Mouse (Mus musculus): ENCODE results near the gene Tex101. TPM values are rescaled to one million over a fixed set of nuclear protein-coding genes. Genes with fewer than 3 reads are reported as not detected.

Gene Tex101
- total and polyA plus RNA-seq, 2 experiments = not detected

DNA sequence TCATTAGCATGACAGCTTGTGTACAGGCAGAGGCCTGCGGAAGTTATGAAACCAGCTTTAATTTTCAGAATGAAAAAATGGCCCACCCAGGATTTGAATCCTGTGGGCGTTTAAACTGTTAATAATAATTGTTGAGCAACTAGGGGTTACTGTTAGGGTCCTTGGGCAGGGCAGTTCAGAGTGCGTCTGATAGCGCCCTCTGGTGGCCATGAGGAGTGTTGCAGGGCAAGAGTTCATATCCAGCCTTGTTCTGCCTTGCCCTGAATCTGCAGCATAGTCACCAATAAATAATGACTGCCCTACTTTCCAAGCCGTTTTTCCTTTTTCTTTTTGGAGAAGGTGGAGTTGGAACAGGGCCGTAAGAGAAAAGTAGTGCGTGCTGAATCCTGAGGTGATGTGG is 22.8 kb downstream of the Tex101 start:
- Histone ChIP-seq H3K4me3 (ENCODE audit: insufficient read depth, low read depth, low read length) (no peak overlapping the region), H3K79me2 (ENCODE audit: control insufficient read depth, insufficient read depth, low read length) (no peaks in the 10 kb centered on the region), H3K9ac (ENCODE audit: low read depth, low read length) (no peak overlapping the region), H3K36me3 (ENCODE audit: control insufficient read depth, insufficient read depth, low read length) (no peaks in the 10 kb centered on the region), H3K27me3 (ENCODE audit: control insufficient read depth, insufficient read depth, low read length) (no peaks in the 10 kb centered on the region), H3K4me1 (ENCODE audit: control insufficient read depth, insufficient read depth, low read length) (peaks cover 1% of the 10 kb centered on the region; the same call in 1 of the 2 replicates), H3K27ac (replicated peaks; ENCODE audit: insufficient read depth, low read depth, low read length) (peak overlapping the region; percentile 62; the same call in 1 of the 2 replicates)
- TF ChIP-seq POLR2A (IDR thresholded peaks at IDR 0.05; ENCODE audit: extremely low read depth, insufficient read depth, low read length) (no peak), CTCF (IDR thresholded peaks at IDR 0.05; ENCODE audit: low read depth, low read length) (peak; percentile 97)
- 11% methylated on average over 7 of the region's 7 CpGs for WGBS
- peak; percentile 79 for DNase-seq (ENCODE audit: extremely low read depth, low read depth, low spot score)

DNA sequence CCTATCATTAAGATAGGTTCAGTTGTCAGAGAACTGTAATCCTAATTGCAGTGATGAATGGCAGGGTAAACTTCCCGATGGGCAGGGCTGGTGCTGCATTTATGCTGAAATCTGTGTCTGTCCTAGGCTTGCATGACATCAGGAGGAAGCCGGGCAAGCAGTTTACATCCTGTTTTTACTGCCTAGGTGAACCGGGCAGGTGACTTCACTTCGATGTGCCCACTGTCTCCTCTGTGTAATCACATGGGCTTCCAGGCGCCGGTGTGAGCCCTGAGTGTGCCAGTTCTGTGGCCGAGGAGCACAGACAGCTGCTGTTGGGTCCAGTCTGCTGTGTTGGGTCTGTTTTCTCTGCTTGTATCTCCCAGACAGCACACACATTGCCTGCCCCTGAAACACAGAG is 30.0 kb downstream of the Tex101 start:
- H3K27ac ChIP-seq (replicated peaks; ENCODE audit: insufficient read depth, low read depth, low read length) = no peak overlapping the region
- H3K4me1 ChIP-seq (ENCODE audit: control insufficient read depth, insufficient read depth, low read length) = no peaks in the 10 kb centered on the region
- H3K9ac ChIP-seq (ENCODE audit: low read depth, low read length) = no peak overlapping the region
- no peaks in the 10 kb centered on the region for H3K27me3 ChIP-seq (ENCODE audit: control insufficient read depth, insufficient read depth, low read length)
- no peaks in the 10 kb centered on the region for H3K79me2 ChIP-seq (ENCODE audit: control insufficient read depth, insufficient read depth, low read length)
- no peaks in the 10 kb centered on the region for H3K36me3 ChIP-seq (ENCODE audit: control insufficient read depth, insufficient read depth, low read length)
- DNase-seq (ENCODE audit: extremely low read depth, low read depth, low spot score) = no peak
- TF ChIP-seq CTCF (IDR thresholded peaks at IDR 0.05; ENCODE audit: low read depth, low read length) (no peak), POLR2A (IDR thresholded peaks at IDR 0.05; ENCODE audit: extremely low read depth, insufficient read depth, low read length) (no peak)
- 78% methylated on average over 7 of the region's 7 CpGs for WGBS
- no peak overlapping the region for H3K4me3 ChIP-seq (ENCODE audit: insufficient read depth, low read depth, low read length)

DNA sequence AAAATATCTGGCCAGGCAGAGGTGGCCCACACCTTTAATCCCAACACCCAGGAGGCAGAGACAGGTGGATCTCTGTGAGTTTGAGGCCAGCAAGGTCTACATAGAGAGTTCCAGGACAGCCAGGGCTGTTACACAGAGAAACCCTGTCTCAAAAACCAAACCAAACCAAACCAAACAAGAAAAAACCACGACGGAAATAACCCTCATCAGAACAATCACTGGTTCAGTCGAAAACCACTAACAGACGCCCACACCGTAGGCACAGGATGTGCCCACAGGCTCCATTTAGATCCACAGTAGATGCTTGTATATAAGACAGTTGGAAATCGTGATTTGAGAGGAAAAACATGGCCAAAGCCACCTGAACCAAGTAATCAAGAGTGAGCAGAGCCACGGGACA is 31.5 kb downstream of the Tex101 start:
- TF ChIP-seq POLR2A (IDR thresholded peaks at IDR 0.05; ENCODE audit: extremely low read depth, insufficient read depth, low read length) = no peak
- TF ChIP-seq CTCF (IDR thresholded peaks at IDR 0.05; ENCODE audit: low read depth, low read length) = no peak
- Histone ChIP-seq H3K79me2 (ENCODE audit: control insufficient read depth, insufficient read depth, low read length) (no peaks in the 10 kb centered on the region), H3K27me3 (ENCODE audit: control insufficient read depth, insufficient read depth, low read length) (no peaks in the 10 kb centered on the region), H3K36me3 (ENCODE audit: control insufficient read depth, insufficient read depth, low read length) (no peaks in the 10 kb centered on the region), H3K4me1 (ENCODE audit: control insufficient read depth, insufficient read depth, low read length) (no peaks in the 10 kb centered on the region), H3K4me3 (ENCODE audit: insufficient read depth, low read depth, low read length) (no peak overlapping the region), H3K9ac (ENCODE audit: low read depth, low read length) (no peak overlapping the region), H3K27ac (replicated peaks; ENCODE audit: insufficient read depth, low read depth, low read length) (no peak overlapping the region)
- WGBS = 75% methylated on average over 7 of the region's 7 CpGs
- DNase-seq (ENCODE audit: extremely low read depth, low read depth, low spot score) = no peak

DNA sequence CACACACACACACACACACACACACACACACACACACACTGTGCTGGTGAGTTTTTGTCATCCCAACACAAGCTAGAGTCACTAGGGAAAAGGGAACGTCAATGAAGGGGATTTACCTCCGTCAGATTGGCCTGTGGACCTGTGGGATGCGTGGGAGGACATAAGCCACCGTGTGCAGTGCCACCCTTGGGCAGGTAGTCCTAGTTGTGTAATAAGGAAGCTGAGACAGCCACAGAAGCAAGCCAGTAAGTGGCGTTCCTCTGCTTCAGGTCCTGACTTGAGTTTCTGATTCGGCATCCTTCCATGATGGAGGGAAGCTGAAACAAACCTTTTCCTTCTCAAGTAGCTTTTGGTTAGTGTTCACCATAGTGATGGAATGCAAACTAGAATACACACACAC is 32.0 kb downstream of the Tex101 start:
- no peaks in the 10 kb centered on the region for H3K4me1 ChIP-seq (ENCODE audit: control insufficient read depth, insufficient read depth, low read length)
- no peak overlapping the region for H3K27ac ChIP-seq (replicated peaks; ENCODE audit: insufficient read depth, low read depth, low read length)
- H3K9ac ChIP-seq (ENCODE audit: low read depth, low read length) = no peak overlapping the region
- no peaks in the 10 kb centered on the region for H3K27me3 ChIP-seq (ENCODE audit: control insufficient read depth, insufficient read depth, low read length)
- H3K79me2 ChIP-seq (ENCODE audit: control insufficient read depth, insufficient read depth, low read length) = no peaks in the 10 kb centered on the region
- 59% methylated on average over 6 of the region's 6 CpGs for WGBS
- DNase-seq (ENCODE audit: extremely low read depth, low read depth, low spot score) = no peak
- TF ChIP-seq POLR2A (IDR thresholded peaks at IDR 0.05; ENCODE audit: extremely low read depth, insufficient read depth, low read length) (no peak), CTCF (IDR thresholded peaks at IDR 0.05; ENCODE audit: low read depth, low read length) (no peak)
- no peaks in the 10 kb centered on the region for H3K36me3 ChIP-seq (ENCODE audit: control insufficient read depth, insufficient read depth, low read length)
- no peak overlapping the region for H3K4me3 ChIP-seq (ENCODE audit: insufficient read depth, low read depth, low read length)

DNA sequence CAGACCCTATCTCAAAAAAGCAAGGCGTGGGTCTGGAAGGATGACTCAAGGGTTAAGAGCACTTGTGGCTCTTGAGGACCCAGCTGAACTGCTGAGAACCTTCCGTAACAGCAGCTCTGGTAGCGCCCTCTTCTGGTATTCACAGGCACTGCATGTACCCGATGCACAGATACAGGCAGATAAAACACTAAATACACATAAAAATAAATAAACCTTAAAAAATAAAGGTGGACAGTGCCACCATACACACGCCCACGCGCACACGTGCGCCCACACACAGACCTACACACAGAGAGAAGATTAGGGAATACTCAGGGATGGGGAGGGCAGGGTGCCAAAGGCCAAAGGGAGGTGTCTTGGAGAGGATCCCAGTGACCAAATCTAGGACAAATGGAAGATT is 34.0 kb downstream of the Tex101 start:
- WGBS = 12% methylated on average over 9 of the region's 9 CpGs
- DNase-seq (ENCODE audit: extremely low read depth, low read depth, low spot score) = peak; percentile 35
- Histone ChIP-seq H3K4me1 (ENCODE audit: control insufficient read depth, insufficient read depth, low read length) (peaks cover 5% of the 10 kb centered on the region), H3K27ac (replicated peaks; ENCODE audit: insufficient read depth, low read depth, low read length) (no peak overlapping the region), H3K79me2 (ENCODE audit: control insufficient read depth, insufficient read depth, low read length) (no peaks in the 10 kb centered on the region), H3K36me3 (ENCODE audit: control insufficient read depth, insufficient read depth, low read length) (no peaks in the 10 kb centered on the region), H3K9ac (ENCODE audit: low read depth, low read length) (no peak overlapping the region), H3K27me3 (ENCODE audit: control insufficient read depth, insufficient read depth, low read length) (no peaks in the 10 kb centered on the region; the same call in 1 of the 2 replicates), H3K4me3 (ENCODE audit: insufficient read depth, low read depth, low read length) (no peak overlapping the region)
- TF ChIP-seq CTCF (IDR thresholded peaks at IDR 0.05; ENCODE audit: low read depth, low read length) (peak; percentile 78), POLR2A (IDR thresholded peaks at IDR 0.05; ENCODE audit: extremely low read depth, insufficient read depth, low read length) (no peak)

DNA sequence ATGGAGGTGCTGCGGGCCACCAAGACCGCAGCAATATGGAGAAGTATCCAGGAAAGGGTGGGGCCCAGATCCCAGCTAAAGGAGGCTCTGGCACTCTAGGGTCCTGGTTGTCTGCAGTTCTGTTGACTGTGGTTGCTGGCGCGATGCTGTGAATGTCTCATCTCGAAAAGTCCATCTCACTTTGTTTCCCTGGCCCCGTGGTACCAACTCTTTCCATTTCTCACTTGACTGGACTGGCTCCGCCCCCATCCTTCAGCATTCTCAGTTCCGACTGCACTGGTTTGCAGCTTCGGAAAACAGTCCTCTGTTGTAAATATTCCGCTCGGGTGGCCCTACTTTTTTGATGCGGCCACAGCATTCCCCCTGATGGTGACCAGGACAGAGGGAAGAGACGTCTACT is 36.0 kb downstream of the Tex101 start:
- no peaks in the 10 kb centered on the region for H3K79me2 ChIP-seq (ENCODE audit: control insufficient read depth, insufficient read depth, low read length)
- TF ChIP-seq CTCF (IDR thresholded peaks at IDR 0.05; ENCODE audit: low read depth, low read length) (no peak), POLR2A (IDR thresholded peaks at IDR 0.05; ENCODE audit: extremely low read depth, insufficient read depth, low read length) (no peak)
- peaks cover 5% of the 10 kb centered on the region for H3K4me1 ChIP-seq (ENCODE audit: control insufficient read depth, insufficient read depth, low read length)
- 72% methylated on average over 13 of the region's 13 CpGs for WGBS
- H3K27ac ChIP-seq (replicated peaks; ENCODE audit: insufficient read depth, low read depth, low read length) = no peak overlapping the region
- no peak for DNase-seq (ENCODE audit: extremely low read depth, low read depth, low spot score)
- no peak overlapping the region for H3K9ac ChIP-seq (ENCODE audit: low read depth, low read length)
- H3K4me3 ChIP-seq (ENCODE audit: insufficient read depth, low read depth, low read length) = no peak overlapping the region
- H3K27me3 ChIP-seq (ENCODE audit: control insufficient read depth, insufficient read depth, low read length) = peaks cover 5% of the 10 kb centered on the region; the same call in 1 of the 2 replicates
- no peaks in the 10 kb centered on the region for H3K36me3 ChIP-seq (ENCODE audit: control insufficient read depth, insufficient read depth, low read length)

Measured in liver, adult 2 months (tissue).